Mouse (Mus musculus): ENCODE data around the gene Gabrb3. TPM values are rescaled to one million over a fixed set of nuclear protein-coding genes. Genes with fewer than 3 reads are reported as not detected.
"Not testable (repeated sequence)": the region's sequence is repeated elsewhere in the genome, so short reads cannot be mapped to it uniquely, and the experiment has no call there.

The Gabrb3 gene
- polyA plus RNA-seq, 1 experiment from 2014 or later, result 4.4 TPM

- ATAC-seq (replicated peaks; ENCODE audit: insufficient number of reproducible peaks, low FRiP score, low TSS enrichment, low read depth) (no peak), DNase-seq (ENCODE audit: low spot score) (peak; percentile 50)
- Histone ChIP-seq H3K4me3 (ENCODE audit: low read depth, low read length) (no peak overlapping the region), H3K36me3 (replicated peaks; ENCODE audit: control insufficient read depth, insufficient read depth, low read depth, low read length) (no peaks in the 10 kb centered on the region), H3K4me2 (ENCODE audit: low read depth, low read length) (no peak overlapping the region), H3K9me3 (replicated peaks; ENCODE audit: control insufficient read depth, low read length) (no peaks in the 10 kb centered on the region), H3K27me3 (ENCODE audit: control insufficient read depth, insufficient read depth, low read length) (no peaks in the 10 kb centered on the region), H3K27ac (replicated peaks; ENCODE audit: low read depth, low read length) (no peak overlapping the region), H3K4me1 (ENCODE audit: control insufficient read depth, insufficient read depth, low read length) (no peaks in the 10 kb centered on the region), H3K9ac (replicated peaks; ENCODE audit: low read length) (no peak overlapping the region)
- WGBS, result 77% methylated on average over 2 of the region's 2 CpGs
Measured at GRCm38 (mm10) chr7:57746836-57747235, 327.3 kb downstream of the Gabrb3 start.

DNA sequence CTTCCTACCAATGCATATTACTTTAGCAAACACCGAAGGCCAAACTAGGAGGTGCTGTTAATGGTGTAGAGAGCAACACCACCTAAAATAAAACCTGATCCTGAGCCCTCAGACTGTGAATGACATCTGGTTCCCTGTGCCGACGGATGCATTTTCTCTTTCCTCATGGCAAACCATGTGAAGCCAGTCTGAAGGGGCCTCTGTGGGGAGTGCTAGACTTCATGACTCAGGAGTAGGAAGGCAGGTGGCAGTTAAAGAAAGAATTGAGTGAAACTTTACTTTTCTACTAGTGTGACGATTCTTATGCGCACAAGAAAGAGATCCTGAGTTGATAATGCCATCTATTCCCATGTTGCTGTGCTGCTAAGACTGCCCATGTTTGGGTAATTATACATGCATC, 341.0 kb downstream of the Gabrb3 start:
- DNase-seq (ENCODE audit: low spot score) (no peak), ATAC-seq (replicated peaks; ENCODE audit: insufficient number of reproducible peaks, low FRiP score, low TSS enrichment, low read depth) (no peak)
- no peak overlapping the region for H3K4me3 ChIP-seq (ENCODE audit: low read depth, low read length)
- 89% methylated on average over 5 of the region's 5 CpGs for WGBS
- H3K9me3 ChIP-seq (replicated peaks; ENCODE audit: control insufficient read depth, low read length), result no peaks in the 10 kb centered on the region
- no peaks in the 10 kb centered on the region for H3K4me1 ChIP-seq (ENCODE audit: control insufficient read depth, insufficient read depth, low read length)
- H3K27ac ChIP-seq (replicated peaks; ENCODE audit: low read depth, low read length), result no peak overlapping the region
- no peak overlapping the region for H3K4me2 ChIP-seq (ENCODE audit: low read depth, low read length)
- no peaks in the 10 kb centered on the region for H3K27me3 ChIP-seq (ENCODE audit: control insufficient read depth, insufficient read depth, low read length)
- H3K9ac ChIP-seq (replicated peaks; ENCODE audit: low read length), result no peak overlapping the region
- H3K36me3 ChIP-seq (replicated peaks; ENCODE audit: control insufficient read depth, insufficient read depth, low read depth, low read length), result no peaks in the 10 kb centered on the region

GRCm38 (mm10) chr7:57778754-57779153, 359.3 kb downstream of the Gabrb3 start:
- H3K27ac ChIP-seq (replicated peaks; ENCODE audit: low read depth, low read length), result no peak overlapping the region
- no peak overlapping the region for H3K4me3 ChIP-seq (ENCODE audit: low read depth, low read length)
- no peaks in the 10 kb centered on the region for H3K4me1 ChIP-seq (ENCODE audit: control insufficient read depth, insufficient read depth, low read length)
- no peak overlapping the region for H3K9ac ChIP-seq (replicated peaks; ENCODE audit: low read length)
- H3K36me3 ChIP-seq (replicated peaks; ENCODE audit: control insufficient read depth, insufficient read depth, low read depth, low read length), result no peaks in the 10 kb centered on the region
- DNase-seq (ENCODE audit: low spot score) (no peak), ATAC-seq (replicated peaks; ENCODE audit: insufficient number of reproducible peaks, low FRiP score, low TSS enrichment, low read depth) (no peak)
- no peaks in the 10 kb centered on the region for H3K9me3 ChIP-seq (replicated peaks; ENCODE audit: control insufficient read depth, low read length)
- 67% methylated on average over 5 of the region's 5 CpGs for WGBS
- H3K27me3 ChIP-seq (ENCODE audit: control insufficient read depth, insufficient read depth, low read length), result no peaks in the 10 kb centered on the region
- no peak overlapping the region for H3K4me2 ChIP-seq (ENCODE audit: low read depth, low read length)

- not testable (repeated sequence) for H3K4me1 ChIP-seq (ENCODE audit: control insufficient read depth, insufficient read depth, low read length); H3K4me2 ChIP-seq (ENCODE audit: low read depth, low read length); H3K27ac ChIP-seq (replicated peaks; ENCODE audit: low read depth, low read length); H3K9me3 ChIP-seq (replicated peaks; ENCODE audit: control insufficient read depth, low read length); ATAC-seq (replicated peaks; ENCODE audit: insufficient number of reproducible peaks, low FRiP score, low TSS enrichment, low read depth); H3K27me3 ChIP-seq (ENCODE audit: control insufficient read depth, insufficient read depth, low read length); H3K4me3 ChIP-seq (ENCODE audit: low read depth, low read length); DNase-seq (ENCODE audit: low spot score); H3K9ac ChIP-seq (replicated peaks; ENCODE audit: low read length); H3K36me3 ChIP-seq (replicated peaks; ENCODE audit: control insufficient read depth, insufficient read depth, low read depth, low read length)
- WGBS, result 71% methylated on average over 2 of the region's 2 CpGs
Measured at GRCm38 (mm10) chr7:57786102-57786501, 366.6 kb downstream of the Gabrb3 start.

- no peak overlapping the region for H3K4me3 ChIP-seq (ENCODE audit: low read depth, low read length)
- H3K4me2 ChIP-seq (ENCODE audit: low read depth, low read length), result no peak overlapping the region
- no peak overlapping the region for H3K9ac ChIP-seq (replicated peaks; ENCODE audit: low read length)
- no peaks in the 10 kb centered on the region for H3K27me3 ChIP-seq (ENCODE audit: control insufficient read depth, insufficient read depth, low read length)
- no peaks in the 10 kb centered on the region for H3K9me3 ChIP-seq (replicated peaks; ENCODE audit: control insufficient read depth, low read length)
- no peaks in the 10 kb centered on the region for H3K36me3 ChIP-seq (replicated peaks; ENCODE audit: control insufficient read depth, insufficient read depth, low read depth, low read length)
- no peaks in the 10 kb centered on the region for H3K4me1 ChIP-seq (ENCODE audit: control insufficient read depth, insufficient read depth, low read length)
- DNase-seq (ENCODE audit: low spot score), result no peak
- no peak for ATAC-seq (replicated peaks; ENCODE audit: insufficient number of reproducible peaks, low FRiP score, low TSS enrichment, low read depth)
- H3K27ac ChIP-seq (replicated peaks; ENCODE audit: low read depth, low read length), result no peak overlapping the region
- 63% methylated on average over 2 of the region's 2 CpGs for WGBS
Measured at GRCm38 (mm10) chr7:57787520-57787919, 368.0 kb downstream of the Gabrb3 start.

- WGBS, result 81% methylated on average over 1 of the region's 1 CpGs
- no peak for DNase-seq (ENCODE audit: low spot score)
- Histone ChIP-seq H3K4me1 (ENCODE audit: control insufficient read depth, insufficient read depth, low read length) (no peaks in the 10 kb centered on the region), H3K36me3 (replicated peaks; ENCODE audit: control insufficient read depth, insufficient read depth, low read depth, low read length) (no peaks in the 10 kb centered on the region), H3K4me3 (ENCODE audit: low read depth, low read length) (no peak overlapping the region), H3K27ac (replicated peaks; ENCODE audit: low read depth, low read length) (no peak overlapping the region), H3K9ac (replicated peaks; ENCODE audit: low read length) (no peak overlapping the region), H3K9me3 (replicated peaks; ENCODE audit: control insufficient read depth, low read length) (no peaks in the 10 kb centered on the region), H3K4me2 (ENCODE audit: low read depth, low read length) (no peak overlapping the region), H3K27me3 (ENCODE audit: control insufficient read depth, insufficient read depth, low read length) (no peaks in the 10 kb centered on the region)
- no peak for ATAC-seq (replicated peaks; ENCODE audit: insufficient number of reproducible peaks, low FRiP score, low TSS enrichment, low read depth)
Measured at GRCm38 (mm10) chr7:57803266-57803665, 383.8 kb downstream of the Gabrb3 start.

DNA sequence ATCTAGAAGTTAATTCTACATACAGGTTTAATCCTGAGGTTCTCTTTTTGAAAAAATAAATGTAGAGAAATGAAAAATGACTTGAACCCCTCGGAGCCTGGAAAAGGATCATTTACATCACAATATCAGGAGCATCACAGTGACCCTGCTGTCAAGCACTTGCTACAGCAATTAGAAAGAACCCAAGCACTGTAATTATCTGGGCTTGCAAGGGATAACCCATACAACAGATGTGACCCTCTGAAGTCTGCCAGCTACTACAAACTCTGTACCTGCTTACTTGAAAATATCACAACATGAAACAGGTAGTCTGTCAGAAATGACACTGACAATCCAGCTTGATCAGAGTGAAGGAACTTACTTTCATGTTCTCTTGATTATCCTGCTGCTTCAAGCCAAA, 394.2 kb downstream of the Gabrb3 start:
- no peak overlapping the region for H3K4me2 ChIP-seq (ENCODE audit: low read depth, low read length)
- no peak overlapping the region for H3K4me3 ChIP-seq (ENCODE audit: low read depth, low read length)
- DNase-seq (ENCODE audit: low spot score) (no peak), ATAC-seq (replicated peaks; ENCODE audit: insufficient number of reproducible peaks, low FRiP score, low TSS enrichment, low read depth) (no peak)
- H3K9me3 ChIP-seq (replicated peaks; ENCODE audit: control insufficient read depth, low read length), result no peaks in the 10 kb centered on the region
- H3K4me1 ChIP-seq (ENCODE audit: control insufficient read depth, insufficient read depth, low read length), result no peaks in the 10 kb centered on the region
- no peak overlapping the region for H3K27ac ChIP-seq (replicated peaks; ENCODE audit: low read depth, low read length)
- no peaks in the 10 kb centered on the region for H3K36me3 ChIP-seq (replicated peaks; ENCODE audit: control insufficient read depth, insufficient read depth, low read depth, low read length)
- 41% methylated on average over 1 of the region's 1 CpGs for WGBS
- no peak overlapping the region for H3K9ac ChIP-seq (replicated peaks; ENCODE audit: low read length)
- H3K27me3 ChIP-seq (ENCODE audit: control insufficient read depth, insufficient read depth, low read length), result no peaks in the 10 kb centered on the region

GRCm38 (mm10) chr7:57842383-57842896, 422.9 kb downstream of the Gabrb3 start:
- Histone ChIP-seq H3K27me3 (ENCODE audit: control insufficient read depth, insufficient read depth, low read length) (no peaks in the 10 kb centered on the region), H3K9me3 (replicated peaks; ENCODE audit: control insufficient read depth, low read length) (no peaks in the 10 kb centered on the region), H3K36me3 (replicated peaks; ENCODE audit: control insufficient read depth, insufficient read depth, low read depth, low read length) (no peaks in the 10 kb centered on the region), H3K9ac (replicated peaks; ENCODE audit: low read length) (no peak overlapping the region), H3K4me1 (ENCODE audit: control insufficient read depth, insufficient read depth, low read length) (no peaks in the 10 kb centered on the region), H3K27ac (replicated peaks; ENCODE audit: low read depth, low read length) (no peak overlapping the region), H3K4me2 (ENCODE audit: low read depth, low read length) (no peak overlapping the region), H3K4me3 (ENCODE audit: low read depth, low read length) (no peak overlapping the region)
- no peak for DNase-seq (ENCODE audit: low spot score)
- no peak for ATAC-seq (replicated peaks; ENCODE audit: insufficient number of reproducible peaks, low FRiP score, low TSS enrichment, low read depth)
- WGBS, result 67% methylated on average over 1 of the region's 1 CpGs
